In the genomic region with DNA sequence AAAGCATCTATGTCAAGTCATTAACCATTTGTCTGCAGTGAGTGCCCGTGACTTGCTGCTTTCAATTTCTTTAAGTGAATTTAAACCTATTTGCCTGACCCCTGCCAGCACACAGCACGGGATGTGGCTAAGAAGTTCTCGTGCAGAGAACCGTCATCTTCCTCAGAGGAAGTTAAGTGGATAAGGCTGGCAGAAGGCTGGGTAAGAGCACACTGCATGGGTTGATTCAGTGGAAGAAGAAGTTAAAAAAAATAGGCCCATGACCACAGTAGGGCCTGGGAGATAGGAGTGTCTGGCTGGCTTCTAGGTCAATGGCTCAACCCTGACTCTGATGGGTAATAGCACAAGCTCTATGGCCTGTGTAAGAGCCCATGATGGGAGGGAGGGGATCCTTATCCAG, we compare ENCODE assay signal across 34 mouse cellular contexts.
"Had no signal": no experiment of that assay in that cellular context is flagged by ENCODE, and none has a peak within 500 bp of the region (broad histone marks: within the 10 kb centered on the region; RNA-seq: fewer than 3 reads in every experiment).

No protein-coding gene starts in this region.

- H3K4me2 ChIP-seq: heart, embryonic 12.5 days; heart, embryonic 13.5 days; heart, embryonic 15.5 days; hindbrain, embryonic 12.5 days; hindbrain, embryonic 13.5 days; hindbrain, embryonic 14.5 days; hindbrain, embryonic 15.5 days; intestine, embryonic 15.5 days; kidney, embryonic 15.5 days had no signal

- H3K4me1 ChIP-seq: intestine, embryonic 15.5 days had no signal

- H3K9me3 ChIP-seq: heart, embryonic 10.5 days; heart, embryonic 12.5 days; heart, embryonic 13.5 days; heart, embryonic 15.5 days; hindbrain, embryonic 10.5 days; hindbrain, embryonic 12.5 days; hindbrain, embryonic 13.5 days; hindbrain, embryonic 15.5 days; intestine, embryonic 15.5 days; kidney, embryonic 15.5 days had no signal

- H3K27me3 ChIP-seq: heart, embryonic 12.5 days; heart, embryonic 13.5 days; heart, embryonic 15.5 days; hindbrain, embryonic 12.5 days; hindbrain, embryonic 15.5 days; intestine, embryonic 15.5 days; kidney, embryonic 15.5 days had no signal

- H3K36me3 ChIP-seq: heart, embryonic 12.5 days; heart, embryonic 13.5 days; heart, embryonic 15.5 days; hindbrain, embryonic 10.5 days; hindbrain, embryonic 12.5 days; hindbrain, embryonic 13.5 days; hindbrain, embryonic 15.5 days; intestine, embryonic 15.5 days; kidney, embryonic 15.5 days had no signal

- H3K27ac ChIP-seq: heart, embryonic 10.5 days; heart, embryonic 13.5 days; heart, embryonic 15.5 days; hindbrain, embryonic 10.5 days; hindbrain, embryonic 12.5 days; hindbrain, embryonic 13.5 days; hindbrain, embryonic 14.5 days; hindbrain, embryonic 15.5 days; hindbrain, postnatal 0 days; intestine, embryonic 15.5 days; kidney, embryonic 15.5 days; kidney, postnatal 0 days; layer of hippocampus, adult 2 months; left cerebral cortex, adult 2 months had no signal

- H3K4me3 ChIP-seq: heart, embryonic 10.5 days; heart, embryonic 12.5 days; heart, embryonic 13.5 days; heart, embryonic 15.5 days; hindbrain, embryonic 10.5 days; hindbrain, embryonic 12.5 days; hindbrain, embryonic 13.5 days; hindbrain, embryonic 15.5 days; intestine, embryonic 15.5 days; kidney, embryonic 15.5 days; layer of hippocampus, adult 2 months; left cerebral cortex, adult 2 months had no signal

- DNase-seq: heart, postnatal 10 days; heart, postnatal 14 days; heart, postnatal 36 days; heart, postnatal 4 days; kidney, adult 11 months; kidney, adult 18-20 months; kidney, adult 2 months; kidney, adult 8-10 months; kidney, adult 9 months; kidney, postnatal 10 days; kidney, postnatal 14 days; kidney, postnatal 25 days; kidney, postnatal 4 days; layer of hippocampus, adult 9-11 months; layer of hippocampus, postnatal 36 days had no signal

- H3K9ac ChIP-seq: heart, embryonic 12.5 days; heart, embryonic 13.5 days; heart, embryonic 15.5 days; hindbrain, embryonic 12.5 days; hindbrain, embryonic 13.5 days; hindbrain, embryonic 14.5 days; hindbrain, embryonic 15.5 days; intestine, embryonic 15.5 days; kidney, embryonic 15.5 days had no signal

- ATAC-seq: hindbrain, embryonic 16.5 days; hindbrain, postnatal 0 days; inflammation-experienced regulatory T-cells, adult 6 months; intestine, embryonic 15.5 days; intestine, embryonic 16.5 days; intestine, postnatal 0 days had no signal
